Mouse (Mus musculus) mammary gland, adult 2 months (tissue): ENCODE results near the gene Inafm2. TPM values are rescaled to one million over a fixed set of nuclear protein-coding genes. Genes with fewer than 3 reads are reported as not detected.

Experiments
- polyA plus RNA-seq: library from polyadenylated mRNA; depleted of rRNA; stranded (reverse); fragments of >200 nt; gene quantifications from 2 replicates; pipeline ENCODE4 v1.2.3, GENCODE M21; 2012; ENCODE audit warnings: low replicate concordance; rRNA removed

Gene Inafm2
- 12.7 and 24.4 TPM in 2 replicates for polyA plus RNA-seq

DNA sequence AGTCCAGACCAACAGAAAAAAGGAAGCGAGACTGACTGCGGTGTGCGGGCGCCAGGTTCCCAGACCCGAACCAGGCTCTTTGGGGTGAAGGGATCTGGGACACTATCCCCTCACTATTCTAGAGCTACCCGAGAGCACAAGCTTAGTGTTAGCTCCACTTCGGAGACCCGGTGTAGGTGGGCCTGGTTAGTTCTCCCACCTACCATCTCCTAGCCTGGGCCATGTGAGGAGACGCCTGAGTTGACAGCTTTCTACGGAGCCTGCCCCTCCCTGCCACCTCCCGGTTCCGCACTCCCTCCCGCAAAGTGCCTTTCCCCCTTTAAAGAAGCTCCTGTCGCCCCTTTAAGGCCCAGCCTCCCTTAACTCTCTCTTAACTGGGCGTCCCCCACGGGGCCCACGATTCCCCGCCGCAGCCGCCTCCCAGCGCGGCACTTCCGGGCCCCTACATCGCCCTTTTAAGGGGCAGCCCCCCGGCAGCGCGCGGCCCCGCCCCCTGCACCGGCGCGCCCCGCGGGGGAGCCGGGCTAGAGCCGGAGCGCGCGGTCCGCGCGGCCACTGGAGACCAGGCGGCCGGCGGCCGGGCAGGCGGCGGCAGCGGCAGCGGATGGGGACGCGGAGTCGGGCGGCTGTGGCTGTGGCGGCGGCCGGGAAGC is at the start of gene Inafm2:
Inafm2 (plus strand) TSS at position 527 of the 653 bp plus-strand sequence.

DNA sequence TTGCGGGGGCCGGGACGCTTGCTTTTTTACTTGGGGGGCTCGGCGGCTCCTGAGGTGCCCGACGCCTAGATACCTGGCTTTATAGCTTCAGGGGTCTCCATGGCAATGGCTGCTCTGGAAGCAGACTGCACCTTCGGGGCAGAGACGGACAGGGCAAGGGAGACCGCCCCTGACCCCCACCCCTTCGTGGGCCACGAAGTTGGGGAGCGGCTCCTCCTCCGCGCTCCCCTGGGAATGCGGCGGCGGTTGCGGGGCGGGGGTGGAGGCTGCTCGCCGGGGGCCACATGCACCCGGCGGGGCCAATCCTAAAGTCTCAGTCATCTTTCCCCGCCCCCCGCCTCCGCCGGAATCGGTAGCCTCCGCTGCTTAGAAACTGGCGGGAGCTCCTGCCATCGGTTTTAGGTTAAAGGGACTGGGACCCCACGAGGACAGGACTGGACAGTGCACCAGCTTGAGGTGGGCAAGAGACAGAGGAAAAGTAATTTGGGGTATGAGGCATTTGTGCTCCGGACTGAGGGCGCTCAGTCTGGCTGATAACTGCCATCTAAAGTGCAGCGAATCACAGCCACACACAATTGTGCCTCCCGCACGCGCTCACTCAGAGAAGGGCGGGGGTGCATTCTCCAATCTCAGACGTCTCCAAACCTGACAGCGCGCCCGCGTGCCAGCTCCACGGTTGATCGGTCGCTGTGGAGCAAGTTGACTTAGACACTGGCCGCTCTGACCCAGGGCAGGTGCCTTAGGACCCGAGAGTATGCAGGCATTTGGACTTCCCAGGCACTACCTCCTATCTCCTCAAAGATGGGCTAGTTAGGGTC is 41.4 kb upstream of the Inafm2 start, which contains the start of gene Ankrd63:
Ankrd63 (minus strand) TSS at position 51 of the 818 bp plus-strand sequence.

DNA sequence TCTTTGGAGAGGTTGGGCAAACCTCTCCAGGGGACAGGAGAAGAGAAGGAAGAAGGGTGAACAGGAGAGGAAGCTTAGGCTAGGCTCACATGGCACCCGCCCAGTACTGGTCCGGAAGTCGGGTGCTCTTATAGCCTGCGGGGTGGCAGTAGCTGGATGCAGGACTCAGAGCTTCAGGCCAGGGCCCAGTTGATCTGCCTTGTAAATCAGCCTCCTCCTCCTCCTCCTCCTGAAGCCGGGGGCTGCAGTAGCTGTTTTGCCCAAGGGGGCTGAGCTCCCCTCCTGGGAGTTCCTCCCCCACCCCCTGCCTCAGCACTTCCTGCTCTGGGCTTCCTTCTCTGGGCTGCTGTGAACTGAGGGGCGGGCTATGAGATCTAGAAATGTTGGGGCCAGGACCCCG is 17.2 kb upstream of the Inafm2 start, which contains the start of gene Plcb2:
Plcb2 (minus strand) TSS at position 102 of the 400 bp plus-strand sequence.

DNA sequence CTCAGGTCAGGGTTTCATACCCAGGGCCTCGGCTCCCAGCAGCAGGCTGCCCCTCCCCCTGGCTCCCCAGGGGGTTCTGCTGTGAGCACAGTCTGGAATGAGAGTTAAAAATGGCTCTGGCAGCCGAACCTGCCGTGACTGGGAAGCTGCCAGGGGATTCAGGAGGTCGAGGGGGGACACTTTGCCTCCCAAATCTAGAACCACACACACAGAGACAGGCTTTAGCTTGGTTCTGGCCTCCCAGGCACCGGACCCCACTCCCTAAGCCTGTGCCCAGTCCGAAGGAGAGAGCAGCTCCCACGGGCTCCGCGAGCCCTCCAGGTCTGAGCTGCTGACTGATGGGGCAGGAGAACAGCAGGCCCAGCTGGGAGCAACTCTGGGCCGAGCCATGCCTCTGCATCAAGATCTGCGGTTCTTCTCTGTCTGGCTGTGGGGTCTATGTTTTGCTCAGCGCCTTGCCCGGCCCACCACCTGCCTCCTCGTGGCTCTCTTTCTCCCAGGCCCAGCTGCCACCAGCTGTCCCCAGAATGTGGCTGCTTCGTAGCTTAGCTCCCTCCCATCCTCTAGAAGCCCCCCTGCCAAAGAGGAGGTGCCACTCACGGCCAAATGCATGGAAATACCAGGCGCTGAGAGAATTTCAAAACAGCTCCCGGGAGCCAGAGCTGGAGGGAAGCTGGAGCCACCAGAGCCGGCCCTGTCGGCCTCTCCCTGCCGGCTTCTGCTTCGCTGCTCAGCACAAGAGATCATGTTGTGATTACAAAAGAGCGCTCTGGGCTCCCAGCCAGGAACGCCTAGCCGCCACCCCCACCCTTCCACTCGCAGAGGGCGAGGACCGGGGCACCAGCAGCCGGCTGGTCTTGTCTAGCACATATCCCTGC is 16.6 kb downstream of the Inafm2 start, which contains the start of gene Ccdc9b:
Ccdc9b (minus strand) TSS at position 756 of the 878 bp plus-strand sequence.

DNA sequence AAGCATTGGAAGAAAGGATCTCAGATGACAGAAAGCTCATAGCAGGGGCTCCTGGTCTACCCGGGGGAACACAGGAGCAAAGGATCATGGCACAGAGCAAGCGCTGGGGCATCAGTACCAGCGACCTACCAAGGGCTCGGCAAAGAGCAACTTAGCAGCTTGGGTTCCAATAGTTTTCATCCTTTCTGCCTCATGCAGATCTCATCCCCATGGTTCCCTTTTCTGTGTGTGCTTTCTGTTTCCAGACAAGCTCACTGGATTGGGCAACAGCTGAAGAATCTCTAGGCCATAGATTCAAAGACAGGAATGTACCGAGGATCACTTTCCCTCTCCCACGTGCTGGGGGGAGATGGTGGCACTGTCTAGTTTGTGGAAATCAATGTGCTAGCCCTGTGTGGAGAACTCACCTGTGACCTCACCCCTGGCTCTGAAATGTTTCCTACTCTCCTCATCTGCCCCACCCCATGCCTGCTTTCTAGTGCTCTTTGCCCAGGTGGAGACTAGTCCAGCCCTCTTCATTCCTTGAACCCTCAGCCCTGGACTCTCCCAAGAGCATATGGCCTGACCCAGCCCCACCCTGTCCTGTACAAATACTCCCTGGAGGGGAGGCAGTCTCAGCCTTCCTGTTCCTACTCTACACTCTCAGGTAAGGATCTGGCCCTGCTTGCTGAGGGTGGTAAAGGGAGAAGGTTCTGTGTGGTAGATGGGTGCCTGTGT is 26.8 kb downstream of the Inafm2 start, which contains the start of gene Phgr1:
Phgr1 (plus strand) TSS at position 612 of the 717 bp plus-strand sequence.

DNA sequence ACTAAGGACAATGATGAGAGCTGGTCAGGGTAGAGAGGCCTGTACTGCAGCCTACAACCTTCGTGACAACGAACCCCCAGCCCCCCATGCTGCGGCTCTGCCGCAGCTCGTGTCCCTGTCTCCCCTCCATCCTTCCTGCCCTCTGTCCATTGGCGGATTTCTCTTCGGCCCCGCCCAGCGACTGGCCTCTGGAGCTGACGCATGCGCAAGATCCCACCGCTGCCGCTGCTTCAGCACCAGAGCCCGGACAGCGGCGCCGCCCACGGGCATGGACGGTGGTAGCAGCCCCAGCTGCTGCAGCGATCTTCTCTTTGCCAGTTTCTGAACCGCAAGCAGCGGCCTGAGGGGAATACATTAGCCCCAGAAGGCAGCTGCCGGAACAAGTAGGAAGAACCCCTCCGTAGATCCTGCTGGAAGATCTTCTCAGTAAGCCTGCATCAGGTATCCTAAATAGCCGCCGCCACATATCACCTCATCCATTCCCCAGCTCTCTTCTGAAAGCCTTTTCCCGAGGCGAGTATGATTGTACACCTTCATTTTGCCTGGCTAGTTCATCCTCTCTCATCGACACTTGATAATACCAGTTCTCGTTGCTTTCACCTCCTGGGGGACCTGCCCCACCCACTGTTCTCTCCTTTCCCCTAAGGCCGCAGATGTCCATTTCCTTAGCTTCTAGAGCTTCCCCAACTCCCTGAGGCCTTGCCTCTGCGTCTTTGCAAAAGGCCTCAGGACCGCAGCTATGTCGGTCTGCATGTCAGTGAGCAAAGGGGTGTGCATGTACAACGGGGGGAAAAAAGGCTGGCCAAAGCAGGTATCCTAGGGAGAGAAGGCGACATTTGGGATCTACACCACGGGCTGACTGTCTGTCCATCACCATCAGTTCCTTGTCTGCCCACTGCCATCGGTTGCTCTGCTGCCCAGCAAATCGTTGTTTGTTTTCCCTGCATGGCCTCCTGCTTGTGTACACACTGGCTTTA is 34.2 kb downstream of the Inafm2 start, which contains the start of gene Disp2:
Disp2 (plus strand) TSS at position 216 of the 977 bp plus-strand sequence.

Other genes starting within 250 kb of the Inafm2 start
- gene Bmf, start 196.1 kb upstream of the Inafm2 start, polyA plus RNA-seq: 28.8 and 46.9 TPM in 2 replicates
- 1.8 and 2.6 TPM in 2 replicates for gene Bub1b, start 147.5 kb upstream of the Inafm2 start, polyA plus RNA-seq
- 6.1 and 6.9 TPM in 2 replicates for gene Pak6, start 82.5 kb upstream of the Inafm2 start, polyA plus RNA-seq
- 0.10 and 0.16 TPM in 2 replicates for gene Ankrd63, start 41.8 kb upstream of the Inafm2 start, polyA plus RNA-seq
- 16.6 and 17.0 TPM in 2 replicates for gene Plcb2, start 17.3 kb upstream of the Inafm2 start, polyA plus RNA-seq
- gene Ccdc9b, start 16.9 kb downstream of the Inafm2 start, polyA plus RNA-seq: 3.9 and 8.1 TPM in 2 replicates
- 0.29 TPM in 1 of 2 replicates, not detected in the other for gene Phgr1, start 27.0 kb downstream of the Inafm2 start, polyA plus RNA-seq
- 0.32 and 0.50 TPM in 2 replicates for gene Disp2, start 34.0 kb downstream of the Inafm2 start, polyA plus RNA-seq
- 1.2 and 1.4 TPM in 2 replicates for gene Knstrn, start 68.2 kb downstream of the Inafm2 start, polyA plus RNA-seq
- 107 and 129 TPM in 2 replicates for gene Ivd, start 116.2 kb downstream of the Inafm2 start, polyA plus RNA-seq
- 16.2 and 31.4 TPM in 2 replicates for gene Bahd1, start 154.6 kb downstream of the Inafm2 start, polyA plus RNA-seq
- 17.1 and 21.6 TPM in 2 replicates for gene Chst14, start 180.7 kb downstream of the Inafm2 start, polyA plus RNA-seq